20 mouse cellular contexts compared by ENCODE assay signal in genomic region chr5:74447517-74448334, GRCm38 (mm10).
"Had no signal": no experiment of that assay in that cellular context is flagged by ENCODE, and none has a peak within 500 bp of the region (broad histone marks: within the 10 kb centered on the region; RNA-seq: fewer than 3 reads in every experiment).

No protein-coding gene starts in this region.

- H3K36me3 ChIP-seq: liver, embryonic 12.5 days; liver, embryonic 15.5 days; lung, embryonic 15.5 days; stomach, embryonic 15.5 days had no signal

- H3K9me3 ChIP-seq: liver, embryonic 12.5 days; liver, embryonic 15.5 days; lung, embryonic 15.5 days; megakaryocyte, embryonic 14.5 days; stomach, embryonic 15.5 days had no signal

- ATAC-seq: liver, embryonic 12.5 days had no signal

- H3K27me3 ChIP-seq: liver, embryonic 12.5 days; liver, embryonic 15.5 days; lung, embryonic 15.5 days; megakaryocyte, embryonic 14.5 days; stomach, embryonic 15.5 days had no signal

- H3K9ac ChIP-seq: liver, embryonic 12.5 days; liver, embryonic 15.5 days; lung, embryonic 15.5 days; stomach, embryonic 15.5 days had no signal

- H3K27ac ChIP-seq: layer of hippocampus, adult 2 months; liver, embryonic 12.5 days; liver, embryonic 15.5 days; lung, embryonic 15.5 days; stomach, embryonic 15.5 days had no signal

- H3K4me2 ChIP-seq: liver, embryonic 12.5 days; liver, embryonic 15.5 days; lung, embryonic 15.5 days; midbrain, embryonic 11.5 days; stomach, embryonic 15.5 days had no signal

- H3K4me1 ChIP-seq: liver, embryonic 12.5 days; liver, embryonic 15.5 days; stomach, embryonic 15.5 days had no signal

- H3K4me3 ChIP-seq: layer of hippocampus, adult 2 months; liver, embryonic 12.5 days; liver, embryonic 15.5 days; lung, embryonic 15.5 days; megakaryocyte, embryonic 14.5 days; stomach, embryonic 15.5 days had no signal

- DNase-seq: kidney, adult 11 months; kidney, adult 9 months; kidney, postnatal 14 days; kidney, postnatal 4 days; layer of hippocampus, adult 9-11 months; liver; lung, adult 18-20 months; lung, postnatal 10 days; lung, postnatal 36 days; midbrain, embryonic 14.5 days; spleen, adult 18-20 months; thymus, adult 18-20 months; thymus, postnatal 36 days had no signal
